Mouse (Mus musculus): ENCODE results near the gene Dennd2c. TPM values are rescaled to one million over a fixed set of nuclear protein-coding genes. Genes with fewer than 3 reads are reported as not detected.

Dennd2c gene
- 3.4 and 4.4 TPM in 2 replicates for polyA plus RNA-seq (2016; fragmentation: Nextera tagmentation; extraction: Ambion mirVana)

DNA sequence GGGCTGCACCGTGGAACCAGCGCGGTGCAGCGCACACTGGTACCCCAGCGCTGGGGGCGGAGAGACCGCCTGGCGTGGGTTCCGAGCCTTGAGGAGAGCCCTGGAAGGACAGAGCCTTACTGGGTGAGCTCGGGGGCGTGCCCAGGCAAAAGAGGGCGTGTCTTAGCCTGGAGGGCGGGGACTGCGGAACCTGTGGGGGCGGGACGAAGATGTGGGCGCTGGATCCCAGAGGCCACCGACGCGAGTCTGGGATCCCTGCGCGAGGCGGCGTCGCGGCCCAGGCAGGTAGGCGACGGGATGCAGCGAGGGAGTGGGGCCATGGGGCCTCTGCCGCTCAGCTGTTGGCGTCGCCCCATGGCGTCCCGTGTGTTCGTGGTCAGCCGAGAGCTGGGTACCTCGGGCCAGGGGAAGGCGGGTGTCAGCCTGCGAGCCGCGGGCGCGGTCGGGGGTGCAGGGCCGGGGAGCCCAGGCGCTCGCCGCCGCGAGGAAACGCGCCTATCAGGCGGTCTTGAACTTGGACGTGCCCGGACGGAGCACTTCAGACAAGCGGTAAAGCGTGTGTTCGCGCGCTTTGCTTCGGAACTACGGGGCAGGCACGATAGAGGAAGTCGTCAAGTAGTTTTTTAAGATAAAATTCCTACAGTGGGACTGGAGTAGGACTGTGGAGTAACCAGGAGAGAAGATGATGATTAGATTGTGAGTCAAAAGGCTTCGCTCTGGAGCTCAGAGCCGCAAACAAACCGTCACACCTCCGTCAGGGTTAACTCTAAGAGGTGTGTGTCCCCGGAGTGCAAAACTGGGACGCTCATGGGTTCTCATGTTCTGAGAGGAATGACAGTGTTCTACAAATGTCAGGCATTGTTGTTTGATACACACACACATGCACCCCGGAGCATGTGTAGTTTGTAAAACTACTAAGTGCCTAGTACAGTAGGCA is at the start of gene Dennd2c:
TSS of gene Dennd2c (plus strand) at position 151 of the 937 bp plus-strand sequence.
- peak within 1 kb of the TSS; percentile 88 for H3K27ac ChIP-seq
- peak within 1 kb of the TSS; percentile 79 for H3K4me3 ChIP-seq
- WGBS, result under 1% methylated on average over 72 of the region's 72 CpGs
- no peaks in the 10 kb centered on the region for H3K36me3 ChIP-seq
- 0 out of 2 replicates have a peak, but pooled peaks cover 10% of the 10 kb centered on the region for H3K27me3 ChIP-seq (ENCODE audit: insufficient read depth, poor library complexity, severe bottlenecking)
- DNase-seq (ENCODE audit: low spot score), result peak; percentile 97
- H3K4me1 ChIP-seq, result peaks cover 8% of the 10 kb centered on the region; the same call in 1 of the 2 replicates
- H3K9me3 ChIP-seq, result no peaks in the 10 kb centered on the region

DNA sequence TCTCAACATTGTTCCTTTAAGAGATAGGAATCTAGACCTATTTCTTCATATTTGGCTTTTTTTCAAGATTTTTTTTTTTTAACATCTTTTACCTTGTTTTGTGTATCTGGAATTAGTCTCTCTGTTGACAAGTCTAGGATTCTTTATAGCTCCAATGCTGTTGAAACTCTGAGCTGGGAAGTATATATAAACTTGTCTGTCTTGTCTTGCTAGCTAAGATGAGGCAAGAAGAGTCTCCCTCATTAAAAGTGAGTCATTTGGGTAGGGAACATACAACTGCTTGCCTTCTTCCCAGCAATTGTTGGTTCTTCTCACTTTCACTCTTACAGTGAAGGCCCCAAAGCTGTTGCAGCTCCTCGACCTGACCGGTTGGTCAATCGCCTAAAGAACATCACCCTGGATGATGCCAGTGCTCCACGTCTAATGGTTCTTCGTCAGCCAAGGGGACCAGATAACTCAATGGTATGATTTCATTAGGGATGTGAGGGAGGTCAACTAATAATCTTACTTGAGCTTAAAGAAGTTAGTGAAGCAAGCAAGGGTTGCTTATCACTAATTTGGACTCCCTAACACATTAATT is 46.3 kb upstream of the Dennd2c start:
- H3K4me1 ChIP-seq, result 0 out of 2 replicates have a peak, but pooled peaks cover 4% of the 10 kb centered on the region
- H3K36me3 ChIP-seq, result peaks cover 72% of the 10 kb centered on the region
- H3K27me3 ChIP-seq (ENCODE audit: insufficient read depth, poor library complexity, severe bottlenecking), result no peaks in the 10 kb centered on the region
- peak; percentile 67 for DNase-seq (ENCODE audit: low spot score)
- H3K27ac ChIP-seq, result no peak overlapping the region
- no peaks in the 10 kb centered on the region for H3K9me3 ChIP-seq
- no peak overlapping the region for H3K4me3 ChIP-seq
- 89% methylated on average over 5 of the region's 5 CpGs for WGBS

DNA sequence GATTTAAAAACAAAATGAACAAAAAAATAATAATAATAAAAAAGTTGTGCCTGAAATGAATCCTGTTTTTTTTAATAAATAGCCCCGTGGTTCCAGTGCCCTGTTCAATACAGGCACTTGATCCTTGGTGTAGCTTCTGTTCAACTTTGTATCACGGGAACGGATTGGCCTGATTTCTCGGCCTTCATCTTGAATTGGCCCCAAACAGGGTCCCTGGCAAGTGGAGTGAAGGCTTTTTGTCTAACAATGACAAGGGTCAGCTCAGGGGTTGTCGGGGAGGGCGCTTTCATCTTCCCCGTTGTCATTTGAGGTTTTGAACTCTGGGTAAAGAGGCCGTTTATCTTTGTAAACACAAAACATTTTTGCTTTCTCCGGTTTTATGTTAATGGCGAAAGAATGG is 44.7 kb upstream of the Dennd2c start:
- H3K9me3 ChIP-seq, result no peaks in the 10 kb centered on the region
- peak overlapping the region; percentile 85 for H3K4me3 ChIP-seq
- 0 out of 2 replicates have a peak, but pooled peaks cover 4% of the 10 kb centered on the region for H3K4me1 ChIP-seq
- peak overlapping the region; percentile 98 for H3K27ac ChIP-seq
- H3K27me3 ChIP-seq (ENCODE audit: insufficient read depth, poor library complexity, severe bottlenecking), result no peaks in the 10 kb centered on the region
- 6% methylated on average over 10 of the region's 10 CpGs for WGBS
- peaks cover 73% of the 10 kb centered on the region for H3K36me3 ChIP-seq
- no peak for DNase-seq (ENCODE audit: low spot score)

DNA sequence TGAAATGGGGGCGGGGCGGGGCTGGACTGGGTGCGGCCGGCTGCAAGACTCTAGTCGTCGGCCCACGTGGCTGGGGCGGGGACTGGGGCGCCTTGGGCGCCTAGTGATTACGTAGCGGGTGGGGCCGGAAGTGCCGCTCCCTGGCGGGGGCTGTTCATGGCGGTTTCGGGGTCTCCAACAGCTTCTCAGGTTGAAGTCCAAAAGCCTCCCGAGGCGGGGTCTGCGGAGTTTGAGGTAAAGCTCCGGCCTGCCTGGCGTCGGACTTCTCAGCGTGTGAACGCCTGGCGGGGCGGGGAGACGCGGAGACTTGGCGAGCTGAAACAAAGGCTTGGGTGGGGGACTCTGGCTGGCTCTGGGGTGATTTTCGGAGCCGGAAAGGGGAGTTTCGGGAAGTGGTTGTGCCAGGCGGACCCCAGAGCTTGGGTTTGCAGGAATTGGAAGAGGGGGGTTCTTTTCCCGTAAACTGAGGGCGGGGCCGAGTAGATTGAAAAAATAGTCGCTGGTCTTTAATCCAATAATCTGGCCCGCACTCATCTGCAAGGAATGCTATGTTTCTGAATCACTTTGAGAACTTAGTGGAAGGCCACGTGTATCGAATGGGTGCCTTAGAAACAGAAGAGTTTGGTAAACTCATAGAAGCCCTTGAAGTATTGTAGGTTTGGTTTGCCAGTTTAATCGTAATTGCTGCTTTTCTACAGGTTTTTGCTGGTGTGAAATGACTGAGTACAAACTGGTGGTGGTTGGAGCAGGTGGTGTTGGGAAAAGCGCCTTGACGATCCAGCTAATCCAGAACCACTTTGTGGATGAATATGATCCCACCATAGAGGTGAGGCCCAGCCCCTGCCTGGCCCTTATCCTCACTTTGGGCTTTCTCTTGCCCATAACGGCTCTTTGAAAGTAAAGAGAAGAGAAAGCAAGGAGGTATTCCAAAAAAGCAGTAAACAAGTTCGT is 43.9 kb upstream of the Dennd2c start, which contains the start of gene Nras:
TSS of gene Nras (plus strand) at position 79 of the 951 bp plus-strand sequence.
- 0 out of 2 replicates have a peak, but pooled peaks cover 4% of the 10 kb centered on the region for H3K4me1 ChIP-seq
- H3K9me3 ChIP-seq, result no peaks in the 10 kb centered on the region
- H3K36me3 ChIP-seq, result peaks cover 73% of the 10 kb centered on the region
- H3K27me3 ChIP-seq (ENCODE audit: insufficient read depth, poor library complexity, severe bottlenecking), result no peaks in the 10 kb centered on the region
- H3K4me3 ChIP-seq, result peak within 1 kb of the TSS; percentile 85
- WGBS, result 4% methylated on average over 46 of the region's 46 CpGs
- peak within 1 kb of the TSS; percentile 98 for H3K27ac ChIP-seq
- DNase-seq (ENCODE audit: low spot score), result peak; percentile 97

DNA sequence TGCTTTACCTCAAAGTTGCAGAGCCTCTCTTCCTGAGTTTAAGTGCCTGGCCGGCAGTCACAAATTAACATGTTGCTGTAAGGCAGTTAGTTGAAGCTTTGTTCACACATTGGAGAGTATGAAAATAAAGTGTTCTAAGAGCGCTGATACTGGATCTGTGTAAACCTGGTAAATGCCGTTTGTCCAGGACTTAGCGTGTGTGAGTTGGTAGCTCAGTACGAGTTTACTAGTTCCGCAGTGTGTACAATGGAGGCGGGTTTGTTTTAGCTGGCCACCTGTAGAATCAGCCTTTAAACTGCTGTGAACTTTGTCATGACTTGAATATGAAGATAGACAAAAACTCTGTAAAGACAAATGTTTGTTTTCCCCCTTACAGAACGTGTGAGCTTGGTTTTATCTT is 35.5 kb upstream of the Dennd2c start:
- no peaks in the 10 kb centered on the region for H3K27me3 ChIP-seq (ENCODE audit: insufficient read depth, poor library complexity, severe bottlenecking)
- H3K9me3 ChIP-seq, result no peaks in the 10 kb centered on the region
- WGBS, result 92% methylated on average over 8 of the region's 8 CpGs
- H3K36me3 ChIP-seq, result peaks cover 73% of the 10 kb centered on the region
- DNase-seq (ENCODE audit: low spot score), result peak; percentile 56
- no peak overlapping the region for H3K27ac ChIP-seq
- H3K4me1 ChIP-seq, result no peaks in the 10 kb centered on the region
- no peak overlapping the region for H3K4me3 ChIP-seq

DNA sequence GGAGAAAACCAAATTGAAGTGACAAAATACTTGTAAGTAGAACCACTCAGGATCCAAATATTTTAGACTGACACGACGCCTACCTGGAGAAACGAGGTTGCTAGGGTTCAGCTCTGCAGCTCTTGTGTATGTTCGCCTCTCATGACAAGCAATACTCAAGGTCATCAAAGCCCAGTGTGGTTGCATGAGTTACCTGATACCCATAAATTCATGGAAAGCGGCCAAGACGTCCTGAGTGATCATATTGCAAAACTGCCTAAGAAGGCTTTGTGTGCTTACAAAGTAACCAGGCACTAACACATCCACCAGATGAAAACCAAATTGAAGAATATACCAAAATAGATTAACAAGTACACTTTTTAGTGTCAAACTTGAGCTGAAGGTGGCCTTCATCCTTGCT is 33.4 kb upstream of the Dennd2c start:
- 90% methylated on average over 6 of the region's 6 CpGs for WGBS
- Histone ChIP-seq H3K36me3 (peaks cover 52% of the 10 kb centered on the region), H3K4me3 (no peak overlapping the region), H3K9me3 (no peaks in the 10 kb centered on the region), H3K4me1 (peaks cover 7% of the 10 kb centered on the region; the same call in 1 of the 2 replicates), H3K27me3 (ENCODE audit: insufficient read depth, poor library complexity, severe bottlenecking) (no peaks in the 10 kb centered on the region), H3K27ac (no peak overlapping the region)
- DNase-seq (ENCODE audit: low spot score), result peak; percentile 63

DNA sequence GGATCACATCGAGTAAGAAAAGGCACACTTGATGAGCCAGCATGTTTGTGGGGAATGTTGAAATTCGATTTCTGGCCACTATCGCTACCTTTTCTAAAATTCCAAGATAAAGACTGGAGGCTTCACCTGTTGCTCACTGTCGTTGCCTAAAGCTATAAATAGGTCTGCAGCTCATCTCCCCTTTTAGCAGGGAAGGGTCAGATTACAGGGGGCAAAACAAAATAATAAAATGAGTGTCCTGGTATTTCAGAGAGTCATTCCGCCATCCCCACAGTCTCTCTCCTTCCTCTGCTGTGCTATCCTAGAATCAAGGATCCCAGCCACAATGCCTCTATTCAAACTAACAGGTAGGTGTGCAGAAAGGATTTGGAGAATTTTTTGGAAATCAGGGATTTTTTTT is 28.6 kb upstream of the Dennd2c start, which contains the start of gene Ampd1:
TSS of gene Ampd1 (plus strand) at position 244 of the 400 bp plus-strand sequence.
- no peak within 1 kb of the TSS for H3K27ac ChIP-seq
- H3K4me1 ChIP-seq, result peaks cover 7% of the 10 kb centered on the region; the same call in 1 of the 2 replicates
- WGBS, result 61% methylated on average over 5 of the region's 5 CpGs
- DNase-seq (ENCODE audit: low spot score), result peak; percentile 50
- no peaks in the 10 kb centered on the region for H3K9me3 ChIP-seq
- peaks cover 7% of the 10 kb centered on the region for H3K36me3 ChIP-seq
- no peaks in the 10 kb centered on the region for H3K27me3 ChIP-seq (ENCODE audit: insufficient read depth, poor library complexity, severe bottlenecking)
- H3K4me3 ChIP-seq, result no peak within 1 kb of the TSS

DNA sequence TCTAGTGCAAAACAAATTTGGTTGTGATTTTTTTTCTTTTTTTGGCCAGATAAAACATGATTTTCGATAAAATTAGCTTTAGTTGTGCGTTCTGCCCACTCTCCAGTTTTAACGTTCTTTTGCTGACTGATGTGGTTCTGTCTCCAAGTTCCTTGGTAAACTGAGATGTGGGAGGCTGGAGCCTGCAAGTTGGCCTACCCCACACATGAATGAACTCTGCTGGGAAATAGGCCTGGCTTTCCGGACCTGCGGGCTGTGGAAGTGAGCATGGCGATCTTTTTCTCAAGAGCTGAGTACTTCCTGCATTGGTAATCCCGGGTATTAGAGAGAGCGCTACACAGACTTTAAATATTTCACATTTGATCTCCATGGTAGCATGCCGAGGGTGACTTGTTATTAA is 26.5 kb upstream of the Dennd2c start:
- 88% methylated on average over 9 of the region's 9 CpGs for WGBS
- no peak overlapping the region for H3K27ac ChIP-seq
- H3K4me3 ChIP-seq, result no peak overlapping the region
- H3K9me3 ChIP-seq, result no peaks in the 10 kb centered on the region
- H3K27me3 ChIP-seq (ENCODE audit: insufficient read depth, poor library complexity, severe bottlenecking), result no peaks in the 10 kb centered on the region
- no peaks in the 10 kb centered on the region for H3K36me3 ChIP-seq
- H3K4me1 ChIP-seq, result peaks cover 7% of the 10 kb centered on the region; the same call in 1 of the 2 replicates
- no peak for DNase-seq (ENCODE audit: low spot score)

DNA sequence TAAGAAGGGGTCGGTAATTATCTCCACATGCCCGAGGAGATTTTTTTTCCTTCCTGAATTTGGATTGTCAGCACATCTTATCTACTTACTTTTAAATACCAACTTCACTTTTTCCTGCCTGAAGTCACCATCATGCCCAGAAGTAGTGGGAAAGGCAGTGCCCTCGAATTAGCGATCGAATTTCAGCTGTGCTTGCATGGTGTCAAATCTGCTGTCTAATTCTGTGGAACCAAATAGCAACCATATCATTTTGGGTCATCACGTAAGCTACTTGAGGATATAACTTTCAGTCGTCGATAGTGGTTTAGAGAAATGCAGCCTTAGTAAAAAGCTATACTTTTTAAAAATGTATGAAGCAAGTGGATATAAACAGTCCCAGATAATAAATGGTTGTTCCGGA is 25.9 kb upstream of the Dennd2c start:
- WGBS, result 86% methylated on average over 9 of the region's 9 CpGs
- Histone ChIP-seq H3K4me3 (no peak overlapping the region), H3K4me1 (peaks cover 13% of the 10 kb centered on the region; the same call in 1 of the 2 replicates), H3K27me3 (ENCODE audit: insufficient read depth, poor library complexity, severe bottlenecking) (no peaks in the 10 kb centered on the region), H3K27ac (no peak overlapping the region), H3K36me3 (no peaks in the 10 kb centered on the region), H3K9me3 (no peaks in the 10 kb centered on the region)
- DNase-seq (ENCODE audit: low spot score), result no peak

DNA sequence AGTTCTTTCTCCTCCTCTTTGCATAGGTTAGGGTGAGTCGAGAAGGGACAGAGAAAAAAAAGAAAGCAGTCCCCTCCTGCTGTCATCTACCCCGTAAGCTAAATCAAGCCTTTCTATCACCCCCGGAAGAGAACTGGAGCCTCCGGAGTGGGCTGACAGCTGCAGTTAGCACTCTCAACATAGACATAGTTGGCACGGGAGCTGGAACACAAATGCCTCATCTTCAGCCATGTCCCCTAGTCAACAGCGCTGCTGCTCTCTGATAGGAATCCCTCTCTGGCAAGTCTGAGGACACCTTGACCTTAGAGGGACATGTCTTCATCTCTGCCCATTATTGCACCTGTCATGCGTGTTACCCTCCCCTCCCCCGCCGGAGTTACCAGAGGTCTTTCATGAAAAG is 23.1 kb upstream of the Dennd2c start:
- Histone ChIP-seq H3K4me3 (no peak overlapping the region), H3K9me3 (no peaks in the 10 kb centered on the region), H3K27me3 (ENCODE audit: insufficient read depth, poor library complexity, severe bottlenecking) (no peaks in the 10 kb centered on the region), H3K27ac (no peak overlapping the region), H3K36me3 (no peaks in the 10 kb centered on the region), H3K4me1 (peaks cover 18% of the 10 kb centered on the region)
- 77% methylated on average over 8 of the region's 9 CpGs for WGBS
- DNase-seq (ENCODE audit: low spot score), result no peak

DNA sequence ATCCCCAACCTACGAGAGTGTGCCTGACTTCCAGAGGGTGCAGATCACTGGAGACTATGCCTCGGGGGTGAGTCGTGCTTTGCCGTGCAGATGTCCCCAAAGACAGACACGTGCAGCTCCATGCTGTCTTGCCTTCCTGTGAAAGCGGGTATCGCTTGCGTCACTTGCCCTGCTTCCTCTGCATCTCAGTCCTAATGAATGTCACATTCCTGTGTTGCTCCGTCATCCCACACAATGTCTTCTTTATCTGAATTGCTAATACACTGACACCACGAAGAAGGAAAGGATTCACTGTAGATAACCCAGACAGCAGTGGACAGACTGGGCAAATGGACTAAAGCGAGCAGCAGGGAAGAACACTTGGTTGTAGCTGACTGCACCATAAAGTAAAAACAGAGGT is 21.4 kb upstream of the Dennd2c start:
- peaks cover 18% of the 10 kb centered on the region for H3K4me1 ChIP-seq
- peak; percentile 80 for DNase-seq (ENCODE audit: low spot score)
- H3K27ac ChIP-seq, result 0 out of 2 replicates have a peak overlapping the region, but pooled peaks have one; percentile 16
- WGBS, result 59% methylated on average over 11 of the region's 11 CpGs
- H3K36me3 ChIP-seq, result no peaks in the 10 kb centered on the region
- H3K9me3 ChIP-seq, result no peaks in the 10 kb centered on the region
- no peaks in the 10 kb centered on the region for H3K27me3 ChIP-seq (ENCODE audit: insufficient read depth, poor library complexity, severe bottlenecking)
- no peak overlapping the region for H3K4me3 ChIP-seq

DNA sequence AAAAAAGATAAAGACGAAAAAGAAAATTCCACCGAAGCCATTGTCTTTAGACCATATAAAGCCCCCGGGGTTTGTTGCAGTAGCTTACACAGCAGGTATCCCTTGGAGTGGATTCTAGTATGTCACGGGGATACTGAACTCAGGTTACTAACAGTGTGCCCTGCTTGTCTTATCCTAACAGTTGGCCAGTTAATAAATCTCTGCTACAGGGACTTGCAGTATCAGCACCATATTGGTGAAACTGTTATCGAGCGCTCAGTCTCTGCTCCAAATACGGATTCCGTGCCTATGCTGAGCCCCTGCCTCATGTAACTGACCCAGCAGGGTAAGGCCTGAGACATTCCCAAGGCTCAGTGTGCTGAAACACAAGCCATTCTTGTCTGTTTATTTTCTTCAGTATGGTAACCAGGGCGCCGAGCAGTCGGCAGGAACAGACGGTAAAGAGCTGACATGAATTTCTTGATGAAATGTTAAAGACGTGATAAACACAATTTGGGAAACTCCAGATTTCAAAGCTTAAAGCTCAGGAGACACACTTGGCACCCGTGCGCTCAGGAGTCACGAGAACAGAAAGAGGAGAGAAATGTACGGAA is 20.4 kb upstream of the Dennd2c start:
- no peaks in the 10 kb centered on the region for H3K27me3 ChIP-seq (ENCODE audit: insufficient read depth, poor library complexity, severe bottlenecking)
- H3K4me1 ChIP-seq, result peaks cover 18% of the 10 kb centered on the region
- H3K4me3 ChIP-seq, result no peak overlapping the region
- 80% methylated on average over 17 of the region's 17 CpGs for WGBS
- H3K27ac ChIP-seq, result no peak overlapping the region
- H3K9me3 ChIP-seq, result no peaks in the 10 kb centered on the region
- DNase-seq (ENCODE audit: low spot score), result no peak
- H3K36me3 ChIP-seq, result no peaks in the 10 kb centered on the region

Measured in heart, embryonic 10.5 days (tissue).